Mouse (Mus musculus): ENCODE measurements around the gene Rcn3.

Gene Rcn3

DNA sequence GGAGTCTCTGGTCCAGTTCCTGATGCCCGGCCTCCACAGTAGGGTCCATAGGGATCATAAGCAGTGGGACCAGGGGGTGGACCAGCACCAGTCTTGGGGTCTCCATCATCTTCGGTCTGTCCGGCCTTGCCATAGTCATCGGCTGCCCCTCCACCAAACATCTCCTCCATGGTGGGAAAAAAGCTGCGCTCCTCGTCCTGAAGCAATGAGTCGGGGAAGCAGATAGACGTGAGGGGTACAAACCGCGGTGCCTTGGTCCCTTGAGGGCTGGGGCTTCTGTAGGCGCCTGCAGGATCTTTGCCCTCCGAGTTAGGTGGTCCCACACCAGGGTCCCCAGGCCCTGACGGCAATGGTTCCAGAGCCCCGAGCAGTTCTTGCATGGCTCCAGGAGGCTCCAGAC, 44.5 kb downstream of the Rcn3 start:
- DNase-seq: no peak

DNA sequence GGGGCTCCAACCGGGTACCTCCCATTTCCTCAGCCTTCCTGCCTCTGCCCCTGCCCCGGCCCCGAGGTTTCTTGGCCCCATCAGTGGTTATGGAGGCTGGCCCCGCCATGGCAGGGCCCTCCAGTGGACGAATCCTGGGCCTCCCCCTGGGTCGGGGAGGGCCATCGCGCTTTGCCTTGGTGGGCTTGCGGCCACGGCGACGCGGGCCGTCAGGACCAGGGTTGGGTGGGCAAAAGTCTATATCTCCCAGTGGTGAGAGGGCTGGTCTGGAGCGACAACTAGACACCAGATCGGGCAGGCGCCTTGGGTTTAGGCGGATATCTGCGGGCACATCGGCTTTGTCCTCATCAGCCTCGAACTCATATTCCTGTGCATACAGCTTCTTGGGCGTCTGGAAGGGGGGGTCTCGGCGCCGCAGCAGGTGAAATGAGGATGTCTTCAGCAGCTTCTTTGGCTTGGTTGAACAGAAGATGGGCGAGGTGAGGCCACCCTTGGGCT, 45.1 kb downstream of the Rcn3 start:
- no peak for DNase-seq

DNA sequence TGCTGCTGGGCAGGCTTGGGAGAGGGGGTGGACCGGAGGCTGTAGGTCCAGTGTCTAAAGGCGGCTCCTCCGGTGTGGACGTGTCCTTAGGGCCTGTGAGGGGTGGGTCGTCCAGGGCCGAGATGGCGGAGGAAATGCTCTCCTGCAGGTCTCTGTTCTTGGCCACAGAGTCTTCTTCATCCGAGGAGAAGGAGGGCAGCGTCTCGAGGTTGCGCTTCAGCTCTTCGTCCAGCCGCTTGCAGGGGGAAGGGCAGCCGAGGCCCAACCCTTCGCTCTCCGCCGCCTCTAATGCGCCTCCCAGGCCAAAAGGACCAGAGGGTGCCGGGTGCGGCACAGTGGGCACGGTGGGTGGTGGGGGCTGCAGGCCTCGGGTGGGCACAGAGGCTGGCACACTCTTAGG, 46.3 kb downstream of the Rcn3 start:
- no peak for DNase-seq

DNA sequence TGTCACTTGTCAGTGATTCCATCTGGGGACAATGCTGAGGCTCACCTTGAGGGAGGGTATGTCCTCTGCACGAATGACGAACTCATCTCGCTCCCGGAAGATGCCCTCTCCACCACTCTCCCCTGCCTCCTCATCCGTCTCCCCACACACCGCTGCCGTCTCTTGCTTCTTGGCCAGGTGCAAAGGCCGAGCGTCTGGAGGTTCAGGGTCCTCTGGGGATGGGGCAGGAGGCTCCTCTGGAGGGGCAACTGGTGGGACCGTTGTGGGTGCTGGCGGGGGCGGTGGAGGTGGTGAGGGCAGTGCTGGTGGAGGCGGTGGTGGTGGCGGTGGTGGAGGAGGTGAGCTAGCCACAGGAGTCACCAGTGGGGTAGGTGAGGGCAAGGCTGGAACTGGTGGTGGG, 48.7 kb downstream of the Rcn3 start:
- no peak for DNase-seq

DNA sequence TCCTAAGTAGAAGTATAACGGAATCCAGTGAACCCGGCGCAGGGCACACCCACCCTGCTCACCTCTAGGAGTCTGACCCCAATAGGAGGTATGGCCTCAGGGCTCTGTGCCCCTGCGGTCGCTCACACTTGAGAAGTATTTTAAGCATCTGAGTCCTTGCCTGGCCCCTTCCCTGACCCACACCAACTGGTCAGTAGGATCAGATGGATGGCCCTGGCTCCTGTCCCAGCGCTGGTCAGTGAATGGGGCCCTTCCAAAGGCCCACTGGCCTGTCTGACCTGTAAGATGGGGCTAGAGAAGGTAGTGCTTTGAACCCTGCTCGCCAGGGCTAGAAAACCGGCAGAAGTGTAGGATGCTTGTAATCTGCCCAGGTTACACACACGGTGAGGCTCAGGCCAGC, 51.2 kb downstream of the Rcn3 start:
- no peak for DNase-seq

DNA sequence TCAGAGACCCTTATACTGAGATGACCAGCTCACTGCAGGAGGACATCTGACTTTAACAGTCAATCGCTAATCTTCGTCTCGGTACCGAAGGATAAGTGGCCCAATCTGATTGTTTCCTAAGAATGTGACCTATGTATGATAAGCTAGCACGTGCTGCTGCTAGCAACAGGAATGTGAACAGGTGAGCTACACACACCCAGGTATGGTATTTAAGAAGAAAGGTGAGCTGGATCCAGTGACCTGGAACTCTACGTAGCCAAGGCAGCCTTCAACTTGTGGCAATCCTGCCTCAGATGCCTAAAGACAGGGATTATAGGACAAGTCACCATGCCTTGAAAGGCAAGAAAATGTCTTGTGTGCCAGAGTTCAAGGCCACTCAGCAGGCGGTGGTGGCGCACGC, 53.6 kb downstream of the Rcn3 start:
- no peak for DNase-seq

DNA sequence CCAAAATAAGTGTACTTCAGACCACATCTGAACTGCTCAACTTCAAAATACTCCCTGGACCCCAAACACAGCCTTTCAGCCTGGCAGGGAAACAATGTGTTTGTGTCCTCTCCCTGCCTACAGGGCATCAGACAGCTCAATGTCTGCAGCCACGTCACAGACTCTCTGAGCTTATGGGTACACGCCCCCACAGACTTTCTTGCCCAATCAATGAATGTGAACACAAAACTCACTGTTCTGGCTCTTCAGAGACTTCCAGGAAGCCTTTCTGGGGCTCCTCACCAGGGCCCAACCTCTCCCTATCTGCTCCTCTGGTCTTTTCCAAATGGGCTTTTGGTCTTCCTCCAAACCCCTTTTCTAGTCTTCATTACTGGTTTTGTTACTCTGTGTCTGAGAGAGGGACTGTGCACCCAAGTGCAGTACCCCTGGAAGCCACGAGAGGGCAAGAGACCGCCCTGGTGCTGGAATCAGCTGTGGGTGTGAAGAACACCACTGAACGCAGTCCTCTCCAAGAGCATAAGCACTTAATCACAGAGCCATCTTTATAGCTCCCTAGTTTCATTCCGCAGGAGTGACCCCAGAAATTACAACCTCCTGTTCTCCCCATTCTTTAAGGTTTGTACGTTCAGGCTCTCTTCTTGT, 54.2 kb downstream of the Rcn3 start:
- DNase-seq: peak; percentile 69 to 72

DNA sequence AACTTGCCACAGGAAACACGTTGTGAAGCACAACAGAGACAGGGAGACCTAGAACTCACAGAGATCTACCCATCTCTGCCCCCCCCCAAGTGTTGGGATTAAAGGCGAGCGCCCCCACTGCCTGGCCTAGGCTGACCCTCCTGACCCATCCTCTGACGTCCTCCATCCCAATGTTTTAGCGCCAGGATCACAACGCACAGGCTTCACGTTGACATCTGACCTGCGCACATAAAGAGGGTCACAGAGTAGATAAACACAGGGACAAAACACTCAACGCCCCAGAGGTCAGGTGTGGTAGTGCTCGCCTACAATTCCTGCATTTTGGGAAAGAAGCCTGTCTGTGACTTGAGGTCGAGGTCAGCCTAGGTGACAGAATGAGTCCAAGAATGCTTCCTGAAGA, 55.3 kb downstream of the Rcn3 start:
- no peak for DNase-seq

DNA sequence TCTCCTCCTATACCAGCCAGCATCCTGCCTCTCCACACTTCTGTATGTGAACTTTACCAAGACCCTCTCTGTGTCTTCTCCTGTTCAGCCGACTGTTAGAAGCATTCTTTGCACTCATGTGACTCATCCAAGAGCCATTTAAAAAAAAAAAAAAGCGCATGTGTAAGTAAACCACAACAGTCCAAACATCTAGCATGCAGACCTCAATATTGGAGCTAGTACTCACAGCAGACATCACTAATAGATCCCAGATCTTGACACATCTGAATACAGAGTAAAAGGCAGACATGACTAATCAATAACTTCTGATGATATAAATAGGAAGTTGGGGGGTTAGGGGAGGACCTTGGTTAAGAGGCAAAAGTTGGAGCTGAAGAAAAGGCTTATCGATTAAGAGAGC, 56.4 kb downstream of the Rcn3 start:
- no peak for DNase-seq

DNA sequence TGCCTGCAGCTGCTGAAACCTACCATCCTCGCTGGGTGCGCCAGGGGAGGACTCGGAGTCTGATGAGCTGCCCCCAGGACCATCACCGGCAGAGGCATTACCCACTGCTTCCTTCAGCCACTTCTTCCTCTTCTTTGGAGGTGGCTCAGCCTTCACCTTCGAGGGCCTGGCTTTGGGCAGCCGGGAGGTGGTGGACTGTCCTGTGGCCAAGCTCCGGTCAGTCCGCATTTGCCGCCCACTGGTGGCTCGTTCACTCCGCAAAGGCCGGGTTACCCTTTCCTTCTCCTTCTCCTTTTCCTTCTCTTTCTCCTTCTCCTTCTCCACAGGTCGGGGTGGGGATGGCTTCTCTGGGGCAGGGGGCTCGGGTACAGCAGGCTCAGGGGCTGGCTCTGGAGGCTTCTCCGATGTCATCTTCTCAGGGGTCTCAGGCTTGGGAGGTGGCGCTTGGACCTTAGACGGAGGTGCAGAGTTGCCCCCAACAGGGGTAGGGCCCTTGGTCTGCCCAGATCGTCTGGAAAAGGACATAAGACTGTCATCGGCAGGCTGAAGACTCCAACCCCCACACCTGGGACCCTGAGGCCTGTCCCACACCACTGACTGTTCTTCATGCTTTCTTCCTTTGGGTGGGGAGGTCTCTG, 58.2 kb downstream of the Rcn3 start:
- no peak for DNase-seq
